Mouse (Mus musculus) left cerebral cortex, postnatal 10 days (tissue): ENCODE measurements around the gene Il19. TPM values are rescaled to one million over a fixed set of nuclear protein-coding genes. Genes with fewer than 3 reads are reported as not detected.
A peak's percentile ranks its signal among the peaks of the same experiment; 100 is the strongest.

Source experiments
- DNase-seq, 2 experiments: peaks; one replicate each; pipeline ENCODE4 v3.0.0; 2021 to 2022; ENCODE audit warnings: low spot score in 2 of 2, mixed read lengths in 1 of 2; ENCODE audit errors: extremely low spot score in 1 of 2
- intact Hi-C: fragments of 180-260 bp; cut with DNase I; formaldehyde crosslinking; loops from one replicate; pipeline ENCODE4 v1.15.1; 2025
- total RNA-seq, 2 experiments: library from RNA; stranded (reverse); gene quantifications; 2 replicates each; pipeline ENCODE4 v1.2.3; 2021

The Il19 gene
- total RNA-seq = not detected

DNA sequence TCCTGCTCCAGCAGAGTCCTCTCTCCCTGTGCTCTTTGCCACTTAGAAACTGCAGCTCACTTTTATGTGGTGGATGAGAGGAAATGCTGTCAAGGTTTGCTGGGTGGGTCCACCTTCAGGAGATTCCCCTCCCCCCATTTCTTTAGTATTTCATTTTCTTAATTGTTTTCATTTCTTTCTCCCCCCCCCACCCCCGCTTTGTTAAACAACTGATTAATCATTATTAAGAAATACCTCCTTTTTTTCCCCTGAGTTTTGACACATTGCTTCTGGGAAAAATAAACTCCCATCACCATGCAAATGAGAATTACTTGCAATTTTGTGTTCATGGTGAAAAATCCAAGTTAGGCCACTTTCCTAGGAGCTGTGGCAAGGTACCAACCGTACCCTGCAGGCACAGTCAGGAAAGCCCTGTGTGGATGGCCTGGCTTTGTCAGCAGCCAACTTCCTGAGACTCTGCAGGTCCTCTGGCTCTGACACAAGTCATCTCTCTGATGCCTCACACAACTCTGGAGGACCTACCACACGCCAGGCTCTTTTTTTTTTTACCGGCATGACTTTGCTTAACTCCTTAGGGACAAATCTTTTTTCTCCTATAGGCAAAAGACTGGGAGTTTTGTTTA is at the start of gene Il19:
Gene Il19 (minus strand): TSS at position 51 of the 623 bp plus-strand sequence.
- no peak for DNase-seq

DNA sequence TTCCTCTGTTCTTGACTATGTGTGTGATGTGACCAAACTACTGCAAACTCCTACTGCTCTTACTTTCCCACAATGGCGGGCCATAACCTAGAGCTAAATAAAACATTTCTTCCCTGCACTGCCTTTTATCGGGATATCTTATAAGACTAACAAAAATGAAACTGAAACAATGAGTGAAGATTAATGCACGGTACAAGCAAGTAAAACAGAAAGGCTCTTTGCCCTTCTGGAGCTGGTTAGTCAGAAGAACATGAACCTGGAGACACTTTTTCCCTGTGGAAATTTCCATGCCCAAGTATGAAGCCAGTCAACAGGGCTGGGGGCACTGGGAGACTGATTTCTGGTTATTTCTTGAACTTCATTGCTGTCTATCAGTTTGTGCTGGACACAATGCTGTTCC is 49.4 kb upstream of the Il19 start:
- no peak for DNase-seq
- intact Hi-C loops = no loop called here

More for the DNA sequence above, at the start of gene Il19:
- intact Hi-C loops = no loop called here

DNA sequence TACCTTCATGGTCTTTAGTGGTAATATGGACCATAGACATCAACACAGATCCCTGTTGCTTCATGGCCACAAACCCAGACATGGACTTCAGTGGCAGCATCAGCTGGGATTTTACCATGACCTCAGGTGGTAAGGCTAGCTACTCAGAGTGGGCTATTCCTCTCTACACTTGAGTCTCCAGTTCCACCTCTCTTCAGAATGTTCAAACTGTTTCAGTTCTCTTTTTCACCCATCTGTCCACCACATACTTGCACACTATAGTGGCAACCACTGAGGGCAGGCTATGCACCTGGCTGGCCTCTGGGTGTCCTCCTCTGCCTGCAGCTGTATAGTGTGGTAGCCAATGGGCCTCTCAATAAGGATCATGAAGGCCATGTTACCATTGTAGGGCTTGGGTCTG is 47.5 kb upstream of the Il19 start:
- intact Hi-C loops = no loop called here
- no peak for DNase-seq

DNA sequence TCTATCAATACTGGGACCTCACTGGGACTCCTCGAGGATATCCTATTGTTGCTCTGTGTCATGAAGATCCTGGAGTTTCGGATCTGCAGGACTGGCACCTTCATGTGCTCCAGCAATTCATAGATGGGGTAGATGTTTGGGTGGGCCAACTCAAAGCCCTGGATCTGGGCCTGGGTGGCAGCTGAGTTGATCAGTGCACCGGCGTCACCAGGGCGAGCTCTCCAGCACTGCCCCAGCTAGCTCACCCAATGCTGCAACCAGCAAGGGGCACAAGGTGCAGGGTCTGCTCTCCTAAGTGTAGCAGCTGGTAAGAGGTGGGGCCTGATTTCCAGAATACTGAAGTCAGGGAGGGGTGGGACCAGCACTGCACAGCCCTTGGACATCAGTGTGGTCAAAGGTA is 47.1 kb upstream of the Il19 start:
- no peak for DNase-seq
- intact Hi-C loops = no loop called here

DNA sequence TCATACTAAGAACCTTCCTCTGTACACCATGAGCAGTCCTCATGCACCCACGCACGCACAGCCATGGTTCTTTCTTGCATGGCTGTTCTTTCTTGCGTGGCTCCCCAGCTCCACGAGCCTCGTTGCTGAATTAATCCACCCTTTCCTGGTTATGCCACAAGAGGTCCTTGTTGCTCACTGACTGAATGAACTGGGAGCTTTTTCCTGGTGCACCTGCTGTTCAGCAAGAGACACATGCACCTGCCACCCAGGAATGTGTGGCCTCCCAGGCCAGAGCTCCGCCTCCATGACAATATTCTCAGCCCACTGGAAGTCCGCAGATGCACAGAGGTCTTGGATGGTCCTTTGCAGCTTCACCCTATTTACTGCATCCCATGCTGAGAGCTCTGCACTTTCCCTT is 44.5 kb upstream of the Il19 start:
- no peak for DNase-seq
- intact Hi-C loops = loop anchor here (5.0 kb wide), 1 partner anchor 68 kb away; no protein-coding TSS in a partner anchor

DNA sequence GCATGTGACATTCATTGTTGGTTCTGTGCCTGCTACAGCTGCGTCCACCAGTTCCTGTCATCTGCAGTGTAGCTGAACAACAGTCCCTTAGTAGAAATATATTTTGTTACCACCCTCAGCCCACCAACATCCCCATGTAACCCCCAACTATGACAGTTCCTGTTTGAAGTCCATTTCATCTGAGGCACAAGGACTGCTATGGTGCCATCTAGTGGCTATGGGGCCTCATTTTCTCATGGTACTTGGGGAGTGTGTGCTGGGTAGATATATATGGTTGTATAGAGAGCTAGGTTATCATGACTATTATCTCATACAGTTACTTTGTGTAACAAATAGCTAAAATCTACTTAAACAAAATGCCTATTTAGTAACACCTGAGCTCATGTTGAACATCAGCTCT is 39.5 kb upstream of the Il19 start:
- intact Hi-C loops = loop anchor here (2.0 kb wide), 1 partner anchor 103 kb away; no protein-coding TSS in a partner anchor
- peak in 1 of 2 experiments; percentile 31 for DNase-seq

DNA sequence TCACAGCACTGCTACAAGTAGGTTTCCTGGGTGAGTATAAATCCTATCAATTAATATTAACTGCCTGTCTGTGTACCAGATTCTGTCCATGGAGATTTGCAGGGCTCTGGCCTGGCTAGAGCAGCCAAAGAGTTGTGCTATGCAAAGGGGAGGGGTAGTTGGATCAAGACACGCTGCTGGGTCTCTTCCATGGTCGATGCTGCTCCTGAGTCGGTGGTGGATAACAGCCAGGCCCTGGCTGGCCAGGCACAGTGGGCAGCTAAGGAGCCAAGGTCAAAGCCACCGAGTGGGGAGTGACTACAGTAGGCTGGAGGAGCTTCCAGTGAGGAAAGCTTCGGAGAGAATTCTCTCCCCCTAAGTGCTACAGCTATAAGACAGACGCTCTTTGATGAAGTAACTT is 24.0 kb upstream of the Il19 start:
- DNase-seq = no peak
- intact Hi-C loops = no loop called here

DNA sequence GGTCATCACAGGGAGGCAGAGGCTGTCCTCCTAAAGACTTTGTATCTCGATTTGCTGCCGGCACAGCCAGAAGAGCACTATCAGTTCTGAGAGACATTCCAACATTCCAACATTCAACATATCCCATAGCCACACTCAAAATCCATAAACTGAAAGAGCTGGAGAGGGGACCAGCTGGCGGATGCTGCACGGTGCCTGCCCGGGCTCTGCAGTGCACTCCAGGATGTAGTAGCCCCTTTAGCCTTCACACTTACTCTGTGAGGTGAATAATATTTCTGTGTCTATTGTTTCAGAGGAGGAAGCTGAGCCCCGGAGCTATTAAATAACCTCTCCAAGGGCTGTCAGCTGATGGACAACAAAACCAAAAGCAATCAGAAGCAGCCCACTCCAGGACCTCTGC is 7.0 kb upstream of the Il19 start:
- DNase-seq = no peak
- intact Hi-C loops = no loop called here

DNA sequence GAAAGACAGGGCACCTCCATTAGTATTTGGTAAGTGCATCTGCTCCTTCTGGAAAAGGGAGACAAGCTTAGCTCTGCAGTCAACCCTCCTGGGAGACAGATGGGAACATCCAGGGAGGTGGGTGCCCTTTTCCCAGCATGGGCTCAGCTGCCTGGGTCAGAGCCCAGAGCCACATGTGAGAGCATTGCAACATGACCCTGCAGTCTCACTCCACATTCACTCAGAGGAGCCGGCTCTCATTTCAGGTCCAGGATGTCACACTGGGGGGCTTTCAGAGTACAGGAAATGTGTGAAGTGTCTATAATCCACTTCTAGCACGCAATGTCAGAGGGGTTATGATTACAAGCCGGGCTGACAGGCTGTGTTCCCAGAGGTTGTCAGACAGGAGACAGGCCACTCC is 1.9 kb upstream of the Il19 start:
- intact Hi-C loops = no loop called here
- peak in 1 of 2 experiments; percentile 28 for DNase-seq

DNA sequence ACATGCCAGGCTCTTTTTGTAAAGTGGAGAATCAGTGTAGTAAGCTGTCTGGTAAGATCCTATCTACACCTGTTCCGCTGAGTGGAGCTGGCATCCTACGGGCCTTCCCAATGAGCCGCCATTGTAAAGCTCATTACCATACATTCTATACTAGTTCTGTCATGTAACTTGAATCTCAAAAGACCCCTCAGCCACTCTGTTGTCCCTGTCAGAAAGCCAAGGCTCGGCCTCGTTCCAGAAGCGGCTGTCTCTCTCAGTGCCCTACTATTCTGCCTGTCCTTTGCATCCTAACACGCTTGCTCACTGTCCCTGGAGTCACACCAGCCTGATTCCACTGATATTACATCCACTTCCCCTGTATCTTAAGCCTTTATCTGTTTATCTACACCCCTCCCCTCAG is 1.7 kb downstream of the Il19 start:
- DNase-seq = no peak
- intact Hi-C loops = no loop called here

DNA sequence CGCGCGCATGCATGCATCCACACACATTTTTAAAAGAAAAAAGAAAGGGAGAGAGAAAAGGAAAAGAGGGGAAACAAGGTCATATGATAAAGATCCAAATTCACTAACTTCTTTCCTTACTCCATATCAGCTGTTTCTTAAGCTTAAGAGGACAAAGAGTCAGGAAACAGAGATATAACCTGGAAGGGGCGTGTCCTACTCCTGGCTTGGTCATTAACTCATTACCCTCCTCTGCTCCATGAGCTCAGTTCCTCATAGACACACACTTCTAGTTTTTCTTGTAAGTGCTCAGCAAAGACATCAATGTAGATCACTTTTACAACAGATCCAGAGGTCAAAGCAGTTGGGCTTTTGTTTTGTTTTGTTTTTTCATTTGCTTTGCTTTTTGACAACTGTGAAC is 2.7 kb downstream of the Il19 start:
- DNase-seq = no peak
- intact Hi-C loops = no loop called here

DNA sequence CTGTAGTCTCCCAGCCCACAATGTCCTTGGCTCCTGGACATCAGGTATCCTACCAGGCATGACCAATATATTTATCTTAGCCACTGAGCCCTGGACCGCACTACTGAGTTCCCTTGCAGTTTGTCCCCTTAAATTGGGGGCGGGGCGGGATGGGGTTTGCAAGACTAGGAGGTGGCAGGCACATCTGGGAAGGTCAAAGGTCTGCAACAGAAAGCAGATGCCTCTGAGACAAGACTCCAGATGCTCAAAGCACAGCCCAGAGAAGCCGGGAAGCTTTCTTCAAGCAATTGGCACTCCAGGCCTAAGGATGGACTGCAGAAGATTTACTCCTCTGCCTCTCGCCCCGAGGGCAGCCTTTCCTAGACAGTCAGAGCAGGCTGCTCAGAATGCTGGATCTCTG is 3.6 kb downstream of the Il19 start:
- intact Hi-C loops = no loop called here
- DNase-seq = no peak

DNA sequence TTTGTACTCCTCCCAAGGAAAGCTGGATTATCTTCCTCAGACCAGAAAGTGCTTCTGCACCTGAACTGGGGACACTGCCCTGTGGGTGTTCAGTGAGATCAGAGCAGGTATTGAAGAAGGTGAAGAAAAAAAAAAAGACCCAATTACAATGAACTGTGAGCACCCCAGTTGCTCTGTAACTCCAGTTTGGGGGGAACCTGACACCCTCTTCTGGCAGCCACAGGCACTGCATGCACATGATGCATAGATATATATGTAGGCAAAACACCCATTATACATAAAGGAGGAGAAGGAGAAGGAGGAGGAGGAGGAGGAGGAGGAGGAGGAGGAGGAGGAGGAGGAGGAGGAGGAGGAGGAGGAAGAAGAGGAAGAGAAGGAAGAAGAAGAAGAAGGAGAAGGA is 13.4 kb downstream of the Il19 start:
- intact Hi-C loops = no loop called here

DNA sequence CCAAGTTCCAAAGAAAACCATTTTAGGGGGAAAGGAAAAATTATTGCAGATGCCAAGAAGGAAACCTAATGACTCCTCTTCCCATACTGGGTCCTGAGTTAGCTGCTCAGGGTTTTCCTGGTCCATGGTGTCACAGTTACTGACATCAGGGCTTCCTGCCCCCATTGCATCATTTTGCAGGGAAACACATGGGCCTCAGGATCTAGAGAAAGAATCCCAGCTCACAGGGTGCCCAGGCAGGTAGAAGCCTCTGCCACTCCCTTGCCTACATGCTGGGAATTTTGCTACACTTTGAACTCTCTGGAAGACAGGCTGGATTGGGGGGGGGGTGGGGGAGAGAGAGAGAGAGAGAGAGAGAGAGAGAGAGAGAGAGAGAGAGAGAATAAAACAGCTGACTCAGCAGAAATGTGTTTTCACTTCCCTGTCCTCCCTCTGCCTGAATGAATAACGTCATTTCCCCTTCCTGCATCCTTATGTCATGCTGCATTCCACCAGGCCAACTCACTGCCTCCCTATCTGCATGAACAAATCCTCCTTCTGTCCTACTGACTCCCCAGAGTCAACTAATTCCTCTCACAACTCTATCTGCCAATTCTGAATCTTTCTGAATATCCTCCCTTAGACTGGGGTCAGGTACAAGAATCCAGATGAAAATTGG is 21.5 kb downstream of the Il19 start:
- intact Hi-C loops = no loop called here
- DNase-seq = no peak

More for the DNA sequence above, 13.4 kb downstream of the Il19 start:
- no peak for DNase-seq

DNA sequence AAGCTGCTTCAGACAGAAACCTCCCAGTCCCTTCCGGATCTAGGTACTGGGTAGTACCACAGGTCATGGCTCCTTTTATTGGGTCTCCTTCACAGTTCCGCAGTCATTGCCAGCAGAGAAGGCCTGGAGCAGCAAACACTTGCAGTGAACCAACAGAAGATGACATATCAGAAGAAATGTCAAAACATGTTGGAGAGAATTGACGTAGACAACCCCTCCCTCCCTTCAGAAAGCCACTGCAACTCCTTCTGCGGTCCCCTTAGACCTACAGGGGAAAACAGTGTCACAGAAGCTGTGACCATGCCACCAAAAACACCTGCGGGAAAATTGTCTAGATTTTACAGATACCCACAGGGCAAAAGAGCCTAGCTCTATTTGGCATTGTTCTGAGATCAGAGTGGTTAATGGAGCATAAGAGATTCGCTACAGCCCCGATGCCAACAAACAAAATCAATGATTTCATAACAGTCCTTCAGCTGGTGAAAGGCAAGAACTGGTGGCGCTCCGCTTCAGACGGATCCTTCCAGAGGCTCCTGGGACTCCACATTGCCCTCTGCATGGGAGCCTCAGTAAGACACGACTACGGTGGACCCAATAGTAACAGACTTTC is 28.4 kb downstream of the Il19 start, which contains the start of gene Il20:
Gene Il20 (minus strand): TSS at position 51 of the 610 bp plus-strand sequence.
- DNase-seq = no peak
- intact Hi-C loops = no loop called here

DNA sequence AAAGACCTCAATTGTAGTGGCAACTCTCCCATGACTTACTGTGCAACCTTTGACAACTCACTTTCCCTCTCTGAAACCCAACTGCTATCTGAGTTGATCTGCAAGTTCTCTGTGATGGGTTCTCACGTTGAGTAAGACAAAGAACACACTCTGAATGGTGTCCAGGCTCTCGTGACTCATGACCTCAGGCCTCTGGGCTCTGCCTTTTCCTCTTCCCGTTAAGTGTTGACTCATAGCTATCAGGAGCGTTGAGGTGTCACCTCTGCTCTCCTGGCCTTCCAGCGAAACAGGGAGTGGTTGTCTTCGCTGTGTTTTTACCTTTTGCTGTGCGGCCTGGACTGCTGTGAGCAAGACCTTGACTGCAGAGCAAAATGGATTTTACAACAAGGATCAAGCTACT is 37.4 kb downstream of the Il19 start:
- intact Hi-C loops = no loop called here
- DNase-seq = no peak

DNA sequence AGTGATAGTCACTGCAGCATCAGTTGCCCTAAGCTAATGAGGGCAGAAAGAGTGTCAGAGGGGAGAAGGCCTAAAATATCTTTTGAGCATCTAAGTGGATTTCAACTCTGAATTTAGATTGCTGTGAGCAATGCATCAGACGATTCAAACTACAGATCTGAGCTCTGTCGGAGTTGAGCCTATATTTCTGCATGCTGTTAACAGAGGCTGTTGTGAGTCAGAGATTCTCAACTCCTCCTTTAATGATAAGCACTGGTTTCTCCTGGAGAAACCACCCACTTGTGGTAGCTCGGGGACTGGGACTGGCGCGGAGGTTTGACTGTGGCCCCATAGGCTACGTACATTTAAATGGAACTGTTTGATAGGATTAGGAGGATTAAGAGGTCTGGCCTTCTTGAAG is 45.4 kb downstream of the Il19 start:
- DNase-seq = no peak
- intact Hi-C loops = no loop called here

DNA sequence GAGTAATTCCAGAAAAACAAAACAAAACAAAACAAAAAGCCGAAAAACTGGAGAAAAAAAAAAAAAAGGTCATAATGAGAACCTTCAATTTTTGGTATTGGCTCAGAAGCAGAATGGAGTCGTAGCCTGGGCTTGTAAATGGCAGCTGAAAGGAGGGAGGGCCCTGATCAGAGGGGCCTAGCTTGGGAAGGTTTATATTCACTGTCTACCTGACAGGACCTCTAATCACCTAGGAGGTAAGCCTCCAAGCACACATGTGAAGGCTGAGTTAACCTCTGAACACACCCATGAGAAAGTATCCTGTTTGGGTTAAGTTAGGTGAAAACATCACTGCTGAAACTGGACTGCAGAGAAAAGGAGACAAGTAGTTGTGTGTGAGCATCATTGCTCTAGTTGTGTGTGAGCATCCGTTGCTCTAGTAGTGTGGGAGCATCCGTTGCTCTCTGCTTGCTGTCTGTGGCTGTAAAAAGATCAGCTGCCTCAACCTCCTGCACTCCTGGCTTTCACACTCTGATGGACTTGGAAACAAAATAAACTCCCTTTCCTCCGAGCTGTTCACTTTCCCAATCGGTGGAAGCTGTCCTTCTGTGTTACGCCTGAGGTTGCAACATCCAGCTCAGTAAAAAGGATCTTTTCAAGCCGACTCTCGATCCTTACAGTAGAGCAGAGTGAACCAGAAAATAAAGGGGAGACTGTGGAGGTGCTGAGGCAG is 46.4 kb downstream of the Il19 start:
- intact Hi-C loops = no loop called here
- no peak for DNase-seq

DNA sequence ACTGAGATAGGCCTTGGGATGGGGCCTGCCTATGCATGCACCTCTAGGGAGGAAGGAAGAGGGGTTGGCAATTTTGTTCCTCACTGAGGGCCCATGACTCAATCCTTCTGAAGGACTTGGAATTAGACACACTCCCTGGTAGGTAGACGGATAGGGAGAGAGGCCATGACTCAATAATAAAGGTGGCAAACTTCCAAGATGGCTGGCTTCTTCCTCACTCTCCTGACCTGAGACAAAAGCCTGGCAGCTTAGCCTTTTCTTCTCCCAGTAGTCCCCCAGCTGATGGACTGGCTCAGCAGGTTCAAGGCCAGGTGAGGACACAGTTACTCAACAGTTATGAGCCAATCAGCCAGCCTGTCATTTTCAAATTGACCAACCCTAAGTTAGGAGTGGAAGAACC is 47.5 kb downstream of the Il19 start:
- intact Hi-C loops = no loop called here
- no peak for DNase-seq

DNA sequence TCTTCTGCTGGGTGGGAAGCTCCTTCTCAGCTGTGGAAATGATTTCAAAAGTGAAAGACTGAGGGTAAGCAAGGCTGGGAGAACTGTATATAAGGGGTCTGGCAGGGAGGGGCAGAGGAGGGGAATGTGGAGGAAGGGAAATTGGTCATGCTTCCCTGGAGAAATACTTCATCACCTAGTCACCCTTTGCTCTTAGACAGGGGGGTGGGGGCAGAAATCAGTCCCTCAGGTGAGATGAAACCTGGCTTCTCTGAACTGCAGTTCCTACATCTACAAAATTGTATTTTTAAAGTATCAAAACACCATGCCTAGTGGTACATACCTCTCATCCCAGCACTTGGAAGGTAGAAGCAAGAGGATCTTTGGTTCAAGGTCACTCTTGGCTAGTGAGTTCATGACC is 52.6 kb downstream of the Il19 start, which contains the start of gene Il24:
Gene Il24 (minus strand): TSS at position 101 of the 400 bp plus-strand sequence.
- no peak for DNase-seq
- intact Hi-C loops = no loop called here
